Mouse (Mus musculus) liver, embryonic 15.5 days (tissue): ENCODE results near the gene Bcor. TPM values are rescaled to one million over a fixed set of nuclear protein-coding genes. Genes with fewer than 3 reads are reported as not detected.

Experiments
- ATAC-seq: fragments of 200-750 bp; cut with Nextera tagmentation; 2 replicates; pipeline ENCODE4 v1.8.0; 2017; ENCODE audit warnings: moderate number of reproducible peaks, mild to moderate bottlenecking, moderate library complexity; ENCODE audit not compliant: insufficient read depth
- H3K27ac ChIP-seq: fragments of 300-500 bp; sonication (generic); replicated peaks from 2 replicates; pipeline ENCODE4 v1.5.1; 2015; ENCODE audit warnings: mild to moderate bottlenecking, inconsistent platforms
- H3K27me3 ChIP-seq: fragments of 300-500 bp; sonication (generic); 2 replicates; pipeline ENCODE4 v1.6.1; 2015; ENCODE audit warnings: mild to moderate bottlenecking, inconsistent platforms
- H3K36me3 ChIP-seq: fragments of 300-500 bp; sonication (generic); replicated peaks from 2 replicates; pipeline ENCODE4 v1.6.1; 2015; ENCODE audit warnings: moderate library complexity, mild to moderate bottlenecking, inconsistent platforms
- H3K4me1 ChIP-seq: fragments of 300-500 bp; sonication (generic); replicated peaks from 2 replicates; pipeline ENCODE4 v1.6.1; 2015; ENCODE audit warnings: inconsistent platforms
- H3K4me2 ChIP-seq: fragments of 300-500 bp; sonication (generic); 2 replicates; pipeline ENCODE4 v1.6.1; 2015; ENCODE audit warnings: moderate library complexity, mild to moderate bottlenecking, inconsistent platforms
- H3K4me3 ChIP-seq: fragments of 300-500 bp; sonication (generic); replicated peaks from 2 replicates; pipeline ENCODE4 v1.5.1; 2015; ENCODE audit warnings: mild to moderate bottlenecking, inconsistent platforms
- H3K9ac ChIP-seq: fragments of 300-500 bp; sonication (generic); 2 replicates; pipeline ENCODE4 v1.6.1; 2015; ENCODE audit warnings: moderate library complexity, mild to moderate bottlenecking, inconsistent platforms
- H3K9me3 ChIP-seq: fragments of 300-500 bp; sonication (generic); replicated peaks from 2 replicates; pipeline ENCODE4 v1.6.1; 2016; ENCODE audit warnings: inconsistent platforms
- WGBS: fragments of 180-500 bp; shearing (Covaris S2); methylation state at CpG from one replicate; pipeline ENCODE4 v1.1.7; 2015; ENCODE audit warnings: mixed read lengths; ENCODE audit not compliant: insufficient replicate concordance; 5-methylcytosine and 5-hydroxymethylcytosine counted together
- polyA plus RNA-seq: library from polyadenylated mRNA; unstranded; fragments of >200 nt; fragmentation: Nextera tagmentation; extraction: Ambion mirVana; gene quantifications from 2 replicates; pipeline ENCODE4 v1.2.1, GENCODE M21; 2015

Bcor gene
- polyA plus RNA-seq, 1 experiment from 2014 or later, result 4.3 TPM

GRCm38 (mm10) chrX:12132541-12133177, 27.5 kb downstream of the Bcor start:
- Histone ChIP-seq H3K27me3 (peaks cover 100% of the 10 kb centered on the region), H3K9me3 (no peaks in the 10 kb centered on the region), H3K4me1 (no peaks in the 10 kb centered on the region), H3K4me2 (no peak overlapping the region), H3K27ac (no peak overlapping the region), H3K36me3 (no peaks in the 10 kb centered on the region), H3K9ac (no peak overlapping the region), H3K4me3 (no peak overlapping the region)
- no peak for ATAC-seq
- WGBS, result 28% methylated on average over 8 of the region's 8 CpGs

- H3K27ac ChIP-seq, result no peak overlapping the region
- ATAC-seq, result no peak
- H3K9me3 ChIP-seq, result no peaks in the 10 kb centered on the region
- H3K4me1 ChIP-seq, result no peaks in the 10 kb centered on the region
- no peaks in the 10 kb centered on the region for H3K36me3 ChIP-seq
- H3K27me3 ChIP-seq, result peaks cover 100% of the 10 kb centered on the region
- H3K4me3 ChIP-seq, result no peak overlapping the region
- no peak overlapping the region for H3K9ac ChIP-seq
- WGBS, result 17% methylated on average over 14 of the region's 14 CpGs
- H3K4me2 ChIP-seq, result no peak overlapping the region
Measured at GRCm38 (mm10) chrX:12129828-12130809, 30.0 kb downstream of the Bcor start.

- peak overlapping the region; percentile 57 for H3K4me2 ChIP-seq
- no peak overlapping the region for H3K4me3 ChIP-seq
- no peaks in the 10 kb centered on the region for H3K9me3 ChIP-seq
Measured at GRCm38 (mm10) chrX:12129230-12129629, 30.9 kb downstream of the Bcor start.

GRCm38 (mm10) chrX:12128165-12129083, 31.7 kb downstream of the Bcor start:
- ATAC-seq, result no peak
- 3% methylated on average over 58 of the region's 72 CpGs for WGBS
- Histone ChIP-seq H3K36me3 (no peaks in the 10 kb centered on the region), H3K4me1 (0 out of 2 replicates have a peak, but pooled peaks cover 3% of the 10 kb centered on the region), H3K4me3 (peak overlapping the region; percentile 52), H3K9ac (no peak overlapping the region), H3K9me3 (no peaks in the 10 kb centered on the region), H3K4me2 (peak overlapping the region; percentile 57), H3K27ac (no peak overlapping the region), H3K27me3 (peaks cover 99% of the 10 kb centered on the region)

More at GRCm38 (mm10) chrX:12129230-12129629, 30.9 kb downstream of the Bcor start:
- no peak for ATAC-seq
- Histone ChIP-seq H3K4me1 (0 out of 2 replicates have a peak, but pooled peaks cover 3% of the 10 kb centered on the region), H3K27me3 (peaks cover 100% of the 10 kb centered on the region), H3K36me3 (no peaks in the 10 kb centered on the region), H3K27ac (no peak overlapping the region), H3K9ac (no peak overlapping the region)
- 8% methylated on average over 24 of the region's 24 CpGs for WGBS

GRCm38 (mm10) chrX:12127799-12128164, 32.4 kb downstream of the Bcor start:
- ATAC-seq, result no peak
- H3K36me3 ChIP-seq, result no peaks in the 10 kb centered on the region
- H3K4me2 ChIP-seq, result peak overlapping the region; percentile 57
- H3K4me3 ChIP-seq, result peak overlapping the region; percentile 52
- 3% methylated on average over 37 of the region's 37 CpGs for WGBS
- H3K9me3 ChIP-seq, result no peaks in the 10 kb centered on the region
- H3K27ac ChIP-seq, result no peak overlapping the region
- H3K4me1 ChIP-seq, result peaks cover 3% of the 10 kb centered on the region; the same call in 1 of the 2 replicates
- no peak overlapping the region for H3K9ac ChIP-seq
- peaks cover 98% of the 10 kb centered on the region for H3K27me3 ChIP-seq

GRCm38 (mm10) chrX:12127106-12127670, 33.0 kb downstream of the Bcor start:
- no peak overlapping the region for H3K9ac ChIP-seq
- H3K4me1 ChIP-seq, result peaks cover 3% of the 10 kb centered on the region; the same call in 1 of the 2 replicates
- peaks cover 98% of the 10 kb centered on the region for H3K27me3 ChIP-seq
- no peak for ATAC-seq
- H3K9me3 ChIP-seq, result no peaks in the 10 kb centered on the region
- H3K4me2 ChIP-seq, result peak overlapping the region; percentile 57
- WGBS, result 5% methylated on average over 24 of the region's 24 CpGs
- H3K36me3 ChIP-seq, result no peaks in the 10 kb centered on the region
- peak overlapping the region; percentile 52 for H3K4me3 ChIP-seq
- no peak overlapping the region for H3K27ac ChIP-seq

- peaks cover 3% of the 10 kb centered on the region; the same call in 1 of the 2 replicates for H3K4me1 ChIP-seq
- 27% methylated on average over 22 of the region's 22 CpGs for WGBS
- H3K9me3 ChIP-seq, result no peaks in the 10 kb centered on the region
- H3K27ac ChIP-seq, result no peak overlapping the region
- ATAC-seq, result no peak
- peak overlapping the region; percentile 57 for H3K4me2 ChIP-seq
- H3K27me3 ChIP-seq, result peaks cover 93% of the 10 kb centered on the region
- peak overlapping the region; percentile 52 for H3K4me3 ChIP-seq
- no peaks in the 10 kb centered on the region for H3K36me3 ChIP-seq
- no peak overlapping the region for H3K9ac ChIP-seq
Measured at GRCm38 (mm10) chrX:12126408-12127105, 33.6 kb downstream of the Bcor start.

GRCm38 (mm10) chrX:12124571-12124970, 35.6 kb downstream of the Bcor start:
- H3K4me1 ChIP-seq, result peaks cover 3% of the 10 kb centered on the region; the same call in 1 of the 2 replicates
- H3K36me3 ChIP-seq, result no peaks in the 10 kb centered on the region
- H3K9ac ChIP-seq, result no peak overlapping the region
- no peaks in the 10 kb centered on the region for H3K9me3 ChIP-seq
- ATAC-seq, result no peak
- H3K4me3 ChIP-seq, result no peak overlapping the region
- no peak overlapping the region for H3K4me2 ChIP-seq
- peaks cover 73% of the 10 kb centered on the region for H3K27me3 ChIP-seq
- no peak overlapping the region for H3K27ac ChIP-seq
- 29% methylated on average over 3 of the region's 3 CpGs for WGBS

GRCm38 (mm10) chrX:12123687-12124087, 36.5 kb downstream of the Bcor start:
- H3K9ac ChIP-seq, result no peak overlapping the region

More at GRCm38 (mm10) chrX:12123687-12124087, 36.5 kb downstream of the Bcor start:
- Histone ChIP-seq H3K4me2 (no peak overlapping the region; the same call in 1 of the 2 replicates), H3K9me3 (no peaks in the 10 kb centered on the region), H3K4me1 (peaks cover 11% of the 10 kb centered on the region; the same call in 1 of the 2 replicates), H3K4me3 (no peak overlapping the region), H3K36me3 (no peaks in the 10 kb centered on the region), H3K27ac (no peak overlapping the region; the same call in 1 of the 2 replicates), H3K27me3 (peaks cover 64% of the 10 kb centered on the region)
- WGBS, result 13% methylated on average over 5 of the region's 6 CpGs
- ATAC-seq, result no peak
